Mouse (Mus musculus) CD4-positive, CD25-positive, alpha-beta regulatory T cell, adult 2 months (primary cell): ENCODE data around the gene Rfx4.
A peak's percentile ranks its signal among the peaks of the same experiment; 100 is the strongest.

Source experiments
- DNase-seq: peaks from one replicate; pipeline ENCODE4 v3.0.0-alpha.2; 2012; ENCODE audit warnings: low read depth, low spot score

Rfx4 gene

GRCm38 (mm10) chr10:84910194-84910593, 154.3 kb downstream of the Rfx4 start:
- no peak for DNase-seq

DNA sequence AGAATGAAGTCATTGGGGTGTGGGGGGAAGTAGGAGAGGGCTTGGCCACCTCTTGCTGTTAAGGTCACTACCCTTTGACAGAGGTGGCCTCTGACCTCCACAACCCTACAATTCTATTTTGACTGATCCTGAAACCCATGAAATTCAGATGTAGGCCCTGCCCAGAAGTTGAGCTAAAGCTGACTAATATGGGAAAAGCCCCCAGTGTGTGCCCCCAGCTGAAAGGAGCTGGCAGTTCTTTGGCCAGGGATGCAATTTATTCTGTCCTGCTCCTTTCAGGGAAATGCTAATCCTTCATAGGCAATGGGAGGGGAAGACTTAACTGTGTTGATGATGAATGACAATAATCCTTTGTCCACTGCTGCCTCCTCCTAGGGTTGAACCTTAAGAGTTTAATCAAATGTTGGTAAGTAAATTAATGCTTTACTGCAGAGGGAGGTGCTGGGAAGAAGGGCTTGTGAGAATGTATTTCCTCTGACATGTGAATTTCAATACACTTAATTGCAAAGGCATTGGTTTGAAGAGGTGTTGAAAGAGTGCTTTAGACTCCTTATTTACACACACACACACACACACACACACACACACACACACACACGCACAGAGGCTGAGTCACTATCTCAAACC, 155.0 kb downstream of the Rfx4 start:
- no peak for DNase-seq

GRCm38 (mm10) chr10:84913148-84913547, 157.3 kb downstream of the Rfx4 start:
- no peak for DNase-seq

GRCm38 (mm10) chr10:84915476-84915875, 159.6 kb downstream of the Rfx4 start:
- DNase-seq: no peak

DNA sequence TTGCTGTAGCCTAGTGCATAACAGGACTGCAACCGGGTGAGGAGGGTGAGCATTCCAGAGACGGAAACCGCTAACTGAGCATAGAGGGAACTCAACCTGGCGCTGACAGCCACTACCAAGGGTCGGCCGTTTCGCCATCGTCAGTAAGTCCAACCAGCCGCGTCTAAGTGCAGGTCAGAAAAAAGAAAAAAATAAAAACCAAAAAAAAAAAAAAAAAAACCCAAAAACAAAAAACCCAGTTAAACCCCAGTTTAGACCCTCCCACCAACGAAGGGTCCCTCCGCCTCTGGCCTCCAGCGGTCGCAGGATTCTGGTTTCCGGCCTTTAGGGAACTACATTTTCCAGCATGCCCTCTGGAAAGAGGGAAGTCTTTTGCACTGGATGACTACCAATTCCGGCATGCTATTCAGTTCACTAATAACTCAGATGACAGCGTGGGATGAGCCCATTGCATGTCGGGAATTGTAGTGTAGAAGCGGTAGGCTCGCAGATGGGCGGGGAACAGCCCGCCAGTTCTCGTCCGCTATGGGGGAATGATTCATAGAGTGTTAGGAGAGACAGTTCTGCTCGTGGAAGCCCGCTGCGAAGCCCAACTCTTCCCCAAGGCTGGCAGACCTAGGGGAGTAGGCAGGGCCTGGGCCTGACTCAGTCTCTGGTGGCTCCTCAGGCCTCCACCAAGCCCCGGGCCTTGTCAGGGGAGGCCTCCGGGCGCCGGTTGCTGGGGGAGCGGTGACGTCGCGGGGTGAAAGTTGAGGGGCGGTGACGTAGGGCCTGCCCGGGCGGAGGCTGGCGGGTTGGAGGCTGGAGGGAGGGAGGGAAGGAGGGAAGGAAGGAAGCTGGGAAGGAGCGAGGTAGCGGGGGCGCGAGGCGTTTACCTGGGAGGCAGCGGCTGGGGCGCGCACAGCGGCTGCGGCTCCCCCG, 161.2 kb downstream of the Rfx4 start, which contains the start of gene Ric8b:
Gene Ric8b, plus strand, starts transcription at position 807 of the 921 bp plus-strand sequence.
- peak; percentile 93 for DNase-seq

GRCm38 (mm10) chr10:84917731-84918095, 161.9 kb downstream of the Rfx4 start:
- DNase-seq: no peak

DNA sequence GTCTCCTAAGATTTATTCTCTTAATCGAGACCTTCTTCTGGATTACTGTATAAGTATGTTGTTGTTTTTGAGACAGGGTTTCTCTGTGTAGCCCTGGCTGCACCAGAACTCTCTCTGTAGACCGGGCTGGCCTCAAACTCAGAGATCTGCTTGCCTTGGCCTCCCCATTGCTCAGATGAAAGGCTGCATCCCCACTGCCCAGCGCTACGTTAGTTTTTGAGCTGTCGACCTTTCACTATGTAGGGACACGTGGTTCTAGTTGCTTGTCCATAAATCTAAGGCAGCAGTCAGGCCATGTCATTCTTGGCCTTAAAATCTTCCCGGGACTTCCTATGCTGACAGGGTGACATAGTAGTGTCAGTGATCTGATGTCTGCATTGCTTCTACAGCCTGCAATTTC, 170.5 kb downstream of the Rfx4 start:
- DNase-seq: no peak

- DNase-seq: peak; percentile 9
These were observed 171.0 kb downstream of the Rfx4 start for GRCm38 (mm10) chr10:84926885-84927284.

DNA sequence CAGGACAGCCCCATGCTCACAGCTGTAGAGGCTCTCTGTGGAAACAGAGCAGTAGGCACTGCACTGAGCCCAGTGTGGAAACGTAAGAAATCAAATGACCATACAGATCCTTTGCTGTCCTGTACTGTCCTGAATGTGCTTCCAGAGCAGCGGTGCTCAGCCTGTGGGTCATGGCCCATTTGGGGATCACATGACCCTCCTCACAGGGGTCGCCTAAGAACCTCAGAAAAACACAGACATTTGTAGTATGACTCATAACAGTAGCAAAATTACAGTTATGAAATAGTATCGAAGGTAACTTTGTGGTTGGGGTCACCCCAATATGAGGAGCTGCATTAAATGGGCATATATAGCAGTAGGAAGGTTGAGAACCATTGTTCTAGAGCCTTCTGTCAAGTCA, 172.6 kb downstream of the Rfx4 start:
- DNase-seq: no peak

GRCm38 (mm10) chr10:84935553-84936209, 179.8 kb downstream of the Rfx4 start:
- no peak for DNase-seq

DNA sequence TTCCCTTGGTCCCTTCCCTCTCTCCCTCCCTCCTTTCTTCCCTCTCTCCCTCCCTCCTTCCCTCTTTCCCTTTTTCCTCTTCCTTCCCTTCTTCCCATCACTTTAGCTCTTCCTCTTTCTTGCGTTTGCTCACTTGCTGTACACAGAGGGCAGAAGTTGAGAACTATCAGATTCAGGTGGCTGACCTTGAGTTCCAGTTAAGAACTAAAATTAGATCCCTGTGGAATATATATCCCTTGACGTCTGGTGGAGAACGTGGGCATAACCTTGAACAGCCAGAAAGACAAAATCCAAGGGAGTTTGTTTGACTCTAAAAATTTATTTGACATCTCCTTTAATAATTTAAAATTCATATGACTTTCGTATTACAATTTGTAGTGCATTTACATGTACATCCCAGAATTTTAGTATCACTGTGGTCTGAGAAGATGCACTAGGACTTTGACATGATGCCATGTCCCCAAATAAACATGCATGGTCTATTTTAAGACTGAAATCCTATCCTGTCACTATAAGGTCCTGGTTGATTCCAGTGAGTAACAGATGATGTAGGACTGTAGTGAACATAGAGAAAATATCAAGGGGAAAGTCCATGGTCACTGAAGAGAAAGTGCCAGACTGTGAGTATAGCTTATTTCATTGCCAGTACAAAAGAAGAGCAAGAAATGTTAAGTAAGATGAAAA, 181.1 kb downstream of the Rfx4 start:
- DNase-seq: no peak

DNA sequence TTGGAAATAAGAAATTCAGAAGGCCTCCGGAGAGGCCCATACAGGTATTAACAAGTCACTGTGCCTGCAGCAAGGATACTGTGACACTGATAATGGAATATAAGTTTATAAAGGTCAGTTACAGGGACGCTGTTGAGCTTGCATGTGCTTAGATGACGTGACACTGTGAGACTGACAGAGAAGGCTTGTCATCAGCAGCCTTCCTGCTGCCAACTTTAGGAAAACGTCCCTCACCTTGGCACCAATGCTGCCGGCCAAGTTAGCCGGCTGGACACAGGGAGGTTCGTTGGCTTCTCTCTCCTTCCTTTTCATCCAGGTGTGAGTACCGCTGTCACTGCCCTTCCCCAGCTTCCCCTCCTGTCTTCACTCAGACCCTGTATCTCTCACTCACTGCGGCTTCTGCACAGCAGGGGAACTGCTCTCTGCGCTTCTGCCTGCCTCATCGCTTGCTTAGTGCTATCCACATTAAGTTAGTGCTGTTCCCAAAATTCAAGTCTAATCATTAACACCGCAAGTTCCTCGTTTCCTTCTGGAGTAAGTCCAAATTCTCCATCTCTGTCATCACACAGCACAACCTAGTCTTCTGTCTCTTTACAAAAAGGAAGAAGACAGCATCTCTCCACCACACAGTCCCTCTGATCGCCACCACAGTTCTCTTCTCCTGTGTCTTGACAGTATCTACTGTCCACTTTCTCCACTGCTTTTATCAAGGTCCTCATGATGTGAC, 182.4 kb downstream of the Rfx4 start:
- no peak for DNase-seq

DNA sequence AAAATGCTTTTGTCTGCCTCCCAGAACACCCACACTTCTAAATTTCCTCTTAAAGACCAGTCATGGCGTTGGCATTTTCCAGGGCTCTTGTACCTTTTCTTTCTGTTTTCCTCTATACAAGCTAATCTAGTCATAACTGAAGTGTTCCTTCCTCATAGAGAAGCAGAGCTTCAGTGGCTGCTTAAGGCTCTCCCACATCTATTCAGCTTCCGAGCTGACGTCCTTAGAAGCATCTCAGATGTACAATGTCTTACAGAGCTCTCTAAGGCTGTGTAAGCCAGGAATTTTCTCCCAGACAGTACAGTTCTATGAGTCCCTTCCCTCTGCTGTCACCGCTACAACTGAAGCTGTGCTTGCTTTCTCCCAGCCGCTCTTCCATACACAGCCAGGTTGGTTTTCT, 183.0 kb downstream of the Rfx4 start:
- DNase-seq: no peak

GRCm38 (mm10) chr10:84940356-84940755, 184.5 kb downstream of the Rfx4 start:
- DNase-seq: no peak

- DNase-seq: peak; percentile 7
These were observed 189.8 kb downstream of the Rfx4 start for GRCm38 (mm10) chr10:84945692-84946091.

DNA sequence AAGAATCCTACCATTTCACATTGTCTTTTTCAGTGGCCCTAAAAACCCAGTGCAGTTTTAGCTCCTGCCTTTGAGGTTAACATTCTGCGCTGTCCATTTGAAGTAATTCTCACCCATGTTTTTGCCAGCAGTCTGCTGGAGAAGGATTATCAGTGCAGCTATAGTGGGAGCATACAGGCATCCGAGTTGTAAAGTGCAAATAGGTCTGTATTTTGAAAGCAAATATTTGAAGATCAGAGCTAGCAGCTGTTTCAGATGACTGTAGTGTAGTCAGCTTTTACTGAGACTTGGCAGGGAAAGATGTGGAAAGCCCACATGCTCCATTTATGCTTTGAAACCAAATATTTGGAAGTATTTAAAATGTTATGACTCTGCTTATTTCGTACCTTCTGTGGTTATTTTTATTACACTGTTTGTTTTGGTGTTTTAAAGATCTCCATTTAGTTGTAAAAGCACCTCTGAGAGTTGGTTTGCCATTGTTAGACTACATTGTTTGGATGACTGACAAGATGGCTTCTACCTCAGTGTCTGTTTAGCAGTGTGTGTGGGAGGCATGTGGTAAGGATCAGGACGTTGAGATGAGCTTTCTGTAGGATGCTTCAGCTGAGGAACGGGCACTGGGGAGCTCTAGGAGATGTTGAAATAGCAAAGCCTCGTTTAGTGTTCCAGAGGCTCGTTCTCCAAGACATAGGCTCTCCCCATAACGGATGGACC, 193.3 kb downstream of the Rfx4 start:
- no peak for DNase-seq

GRCm38 (mm10) chr10:84949684-84950010, 193.8 kb downstream of the Rfx4 start:
- no peak for DNase-seq

- no peak for DNase-seq
These were observed 194.5 kb downstream of the Rfx4 start for GRCm38 (mm10) chr10:84950384-84950783.

DNA sequence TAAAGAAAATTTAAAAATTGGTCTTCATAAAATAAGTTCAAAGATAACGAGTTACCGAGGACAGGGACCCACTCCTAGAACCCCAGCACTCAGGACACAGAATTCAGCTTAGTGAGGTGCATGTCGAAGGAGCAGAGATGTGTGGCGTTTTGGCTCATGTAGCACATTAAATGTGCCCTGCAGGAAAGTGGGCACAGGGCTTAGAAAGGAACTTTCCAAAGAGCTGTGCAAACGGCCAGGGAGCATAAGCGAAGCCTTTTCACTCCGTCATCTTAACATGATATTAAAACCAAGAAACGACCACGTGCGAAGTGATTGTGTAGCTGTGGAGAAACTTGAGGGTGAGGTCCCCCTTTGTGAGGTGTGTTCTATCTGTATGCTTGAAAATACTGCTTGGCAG, 198.4 kb downstream of the Rfx4 start:
- DNase-seq: no peak
